Mouse (Mus musculus) heart, postnatal 14 days (tissue): ENCODE measurements around the gene Tmem260. TPM values are rescaled to one million over a fixed set of nuclear protein-coding genes. Genes with fewer than 3 reads are reported as not detected.

Source experiments
- DNase-seq, 2 experiments: peaks; one replicate each; pipeline ENCODE4 v3.0.0; 2021 to 2022
- intact Hi-C: fragments of 180-260 bp; cut with DNase I; formaldehyde crosslinking; loops from one replicate; pipeline ENCODE4 v1.15.1; 2025
- total RNA-seq, 2 experiments: library from RNA; stranded (reverse); gene quantifications; 2 replicates each; pipeline ENCODE4 v1.2.3; 2021

The Tmem260 gene
- total RNA-seq, 2 experiments from 2014 or later = 11.9 to 12.0 TPM

DNA sequence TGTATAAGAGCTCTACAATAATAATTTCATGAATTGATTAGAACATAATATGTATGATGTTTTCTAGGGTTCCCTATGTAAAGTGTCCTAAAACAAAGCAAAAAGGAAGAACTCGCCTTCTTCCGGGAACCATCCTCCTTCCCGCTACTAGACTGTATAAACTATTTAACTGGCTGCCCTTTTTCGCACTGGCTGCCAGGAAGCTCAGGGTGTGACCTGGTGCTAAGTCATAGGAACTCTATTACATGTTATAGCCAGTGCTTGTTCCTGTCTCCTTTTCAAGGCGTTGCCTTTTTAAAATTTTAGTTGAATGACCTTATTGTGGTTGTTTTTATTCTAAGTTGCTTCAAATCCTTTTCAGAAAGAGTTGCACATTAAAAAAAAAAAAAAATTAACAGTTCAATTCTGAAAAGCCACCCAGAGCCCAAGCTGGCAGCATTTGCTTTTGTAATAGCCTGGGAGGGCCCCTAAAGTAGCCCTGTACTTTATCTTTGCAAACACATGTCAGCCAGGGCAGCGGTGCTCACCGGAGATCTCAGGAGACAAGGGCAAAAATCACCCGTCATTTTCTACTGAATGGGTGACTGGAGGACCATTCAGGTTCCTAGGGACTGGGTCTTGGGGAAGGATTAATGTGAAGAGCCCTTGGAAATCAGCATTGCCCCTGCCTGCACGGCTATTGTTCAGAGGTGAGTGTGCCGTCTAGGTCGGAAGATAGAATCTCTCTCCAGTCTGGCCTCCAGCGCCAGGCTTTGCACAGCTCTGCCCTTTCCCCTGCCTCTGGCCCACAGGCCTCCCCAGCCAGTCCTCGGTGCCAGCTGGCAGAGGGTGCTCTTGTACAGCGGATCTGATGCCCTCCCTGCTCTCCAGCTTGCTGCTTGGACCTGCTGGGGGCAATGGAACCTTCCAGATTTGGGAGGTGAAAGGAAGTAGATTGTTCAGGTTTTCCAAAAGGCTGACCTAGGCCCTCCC is 92.2 kb downstream of the Tmem260 start:
- DNase-seq = peak; percentile 36 to 64
- intact Hi-C loops = no loop called here

DNA sequence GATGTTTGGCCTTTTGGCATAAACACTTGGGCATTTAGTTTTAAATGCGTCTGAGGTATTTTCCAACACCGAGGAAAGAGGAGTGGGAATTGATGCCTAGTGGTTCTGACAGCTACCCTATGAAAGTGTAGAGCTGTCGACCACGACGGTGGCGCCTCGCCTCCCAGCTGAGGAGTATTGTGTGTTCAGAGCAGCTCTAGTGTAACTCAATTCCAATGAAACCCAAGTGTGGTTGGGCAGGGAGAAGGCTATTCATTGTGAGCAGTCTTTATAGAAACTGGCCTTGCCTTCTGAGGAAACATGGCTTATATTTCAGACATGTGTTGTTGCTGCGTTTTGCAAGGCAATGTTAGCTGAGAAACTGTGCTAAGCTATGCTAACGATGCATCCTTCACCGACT is 99.2 kb downstream of the Tmem260 start:
- intact Hi-C loops = no loop called here
- DNase-seq = no peak

DNA sequence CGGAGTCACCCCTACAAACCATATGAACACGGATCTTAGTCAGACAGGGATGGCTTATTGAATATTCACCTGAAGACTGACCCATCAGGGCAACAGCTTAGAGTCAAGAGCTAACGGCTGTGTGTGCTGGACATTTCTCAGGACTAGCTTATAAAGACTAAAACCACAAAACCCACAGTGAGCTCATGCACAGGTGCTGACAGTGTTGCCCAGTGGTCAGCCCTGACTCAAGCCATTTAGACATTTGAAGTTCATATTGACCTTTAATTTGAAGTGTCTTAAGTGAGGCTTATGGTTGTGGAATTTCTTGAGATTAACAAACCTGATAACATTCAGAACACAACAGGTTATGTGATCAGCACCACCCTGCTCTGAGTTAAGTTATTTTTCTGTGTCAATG is 100.1 kb downstream of the Tmem260 start:
- DNase-seq = no peak
- intact Hi-C loops = no loop called here

GRCm38 (mm10) chr14:48549703-48550102 is 103.8 kb downstream of the Tmem260 start:
- no peak for DNase-seq
- intact Hi-C loops = no loop called here

DNA sequence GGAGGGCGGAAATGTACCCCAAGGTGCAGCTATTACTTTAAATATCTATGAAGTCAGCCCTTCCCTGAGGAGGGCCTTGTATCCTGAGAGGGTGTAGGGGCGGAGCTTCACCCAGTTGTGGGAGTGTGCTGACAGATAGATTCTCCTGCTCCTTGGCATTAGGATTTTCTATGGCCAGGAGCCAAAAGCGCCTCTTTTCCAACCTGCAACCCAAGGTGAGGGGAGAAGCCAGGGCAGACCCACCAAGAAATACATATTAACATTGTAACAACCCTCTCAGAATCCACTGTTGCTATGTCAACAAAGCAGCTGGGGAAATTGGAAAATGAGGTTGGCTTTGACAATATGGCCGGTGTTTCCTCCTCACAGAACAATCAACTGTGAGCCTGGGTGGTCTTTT is 107.3 kb downstream of the Tmem260 start:
- intact Hi-C loops = no loop called here

DNA sequence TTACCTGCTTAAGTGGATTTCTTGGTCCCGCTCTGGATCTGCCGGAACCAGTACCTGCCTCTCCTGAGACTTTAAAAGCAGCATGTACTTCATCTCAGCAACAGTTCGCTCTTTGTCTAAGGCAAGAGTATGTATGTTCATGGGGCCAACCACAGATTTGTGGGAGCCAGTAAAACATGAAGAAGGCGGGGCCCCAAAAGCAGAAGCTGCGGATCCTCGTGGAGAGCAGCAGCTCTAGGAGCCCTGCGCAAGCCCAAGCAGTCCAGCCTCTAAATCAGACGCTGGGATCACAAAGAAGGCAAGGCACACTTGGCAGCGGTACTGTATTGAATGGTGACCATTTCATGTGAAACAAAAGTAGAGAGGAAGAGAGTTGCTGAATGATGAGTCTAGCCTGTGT is 107.8 kb downstream of the Tmem260 start:
- DNase-seq = no peak
- intact Hi-C loops = no loop called here

More for the DNA sequence above, 107.3 kb downstream of the Tmem260 start:
- DNase-seq = no peak

DNA sequence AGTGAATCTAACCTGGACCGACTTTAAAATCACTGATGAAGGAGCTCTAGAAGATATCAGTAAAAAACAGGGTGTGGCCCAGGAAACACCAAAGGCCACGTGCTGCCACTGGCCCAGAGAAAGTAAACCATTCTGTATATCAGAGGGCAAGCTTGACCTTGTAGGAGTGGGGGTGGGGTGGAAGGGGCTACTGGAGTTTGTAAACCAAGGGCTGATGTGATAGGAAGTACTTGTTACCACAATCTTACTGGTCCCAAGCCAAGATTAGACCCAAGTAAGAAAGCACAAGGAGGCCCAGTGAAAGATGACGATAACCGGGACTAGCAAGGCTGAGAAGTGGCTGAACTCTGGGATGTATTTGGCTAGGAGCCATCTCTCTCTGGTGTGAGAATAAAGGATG is 113.1 kb downstream of the Tmem260 start:
- no peak for DNase-seq
- intact Hi-C loops = no loop called here

DNA sequence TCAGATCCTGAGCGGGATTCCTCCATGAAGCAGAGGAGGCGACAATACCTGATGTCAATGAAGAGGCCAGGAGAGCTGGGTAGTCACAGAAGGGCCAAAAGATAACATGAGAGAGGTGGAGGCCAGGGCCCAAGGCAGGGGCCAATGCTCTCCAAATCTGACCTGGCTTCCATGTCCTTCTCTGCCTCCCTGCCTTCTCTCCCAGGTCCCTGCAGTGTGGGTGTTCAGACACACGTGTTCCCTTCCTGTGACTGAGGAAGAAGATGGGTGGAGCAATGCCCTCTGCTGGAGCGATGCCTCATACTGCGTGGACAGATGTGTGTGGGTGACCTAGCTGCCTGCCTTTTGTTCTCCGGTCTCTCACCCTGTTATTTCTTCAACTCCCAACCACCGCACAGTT is 113.8 kb downstream of the Tmem260 start:
- DNase-seq = no peak
- intact Hi-C loops = no loop called here

DNA sequence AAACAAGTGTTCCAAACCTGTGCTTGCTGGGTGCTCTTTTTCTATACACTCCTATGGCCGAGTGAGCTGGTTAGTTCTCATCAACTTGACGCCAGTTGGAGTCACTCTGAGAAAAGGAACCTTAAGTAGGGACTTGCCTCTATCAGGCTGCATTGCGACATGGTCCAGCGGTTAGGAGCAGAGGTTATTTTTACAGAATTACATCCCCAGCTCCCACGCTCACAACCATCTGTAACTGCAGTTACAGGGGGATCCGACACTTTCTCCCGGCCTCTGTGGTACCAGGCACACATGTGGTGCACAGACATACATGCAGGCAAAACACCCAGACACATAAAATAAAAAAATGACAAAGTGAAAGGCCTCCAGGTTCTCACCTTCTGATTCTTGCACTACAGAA is 120.7 kb downstream of the Tmem260 start:
- DNase-seq = no peak
- intact Hi-C loops = no loop called here

Other genes with a start within 250 kb of the Tmem260 start
- gene Otx2, start 227.7 kb downstream of the Tmem260 start, total RNA-seq = not detected